Mouse (Mus musculus): Measurements from ENCODE around the gene Tmed9.

Gene Tmed9

DNA sequence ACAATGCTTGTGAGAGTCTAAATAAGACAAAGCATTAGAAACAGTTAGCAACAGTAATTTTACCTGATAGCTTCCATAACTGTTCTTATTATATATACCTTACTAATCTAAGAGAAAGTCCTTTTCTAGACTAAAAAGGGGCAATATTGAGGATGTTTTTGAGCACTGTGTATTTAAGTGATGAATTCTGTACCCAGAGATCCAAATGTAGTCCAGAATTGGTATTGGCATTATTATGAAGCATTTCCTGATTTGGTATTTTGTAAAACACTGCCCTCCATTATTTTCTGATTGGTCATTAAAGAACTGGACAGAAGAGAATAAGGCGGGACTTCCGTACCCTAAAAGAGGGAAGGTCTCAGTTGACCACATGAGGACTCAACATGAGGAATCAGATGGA lies at the start of gene Tmed9:
Gene Tmed9 (plus strand): TSS at position 301 of the 400 bp plus-strand sequence.
- DNase-seq = no peak

DNA sequence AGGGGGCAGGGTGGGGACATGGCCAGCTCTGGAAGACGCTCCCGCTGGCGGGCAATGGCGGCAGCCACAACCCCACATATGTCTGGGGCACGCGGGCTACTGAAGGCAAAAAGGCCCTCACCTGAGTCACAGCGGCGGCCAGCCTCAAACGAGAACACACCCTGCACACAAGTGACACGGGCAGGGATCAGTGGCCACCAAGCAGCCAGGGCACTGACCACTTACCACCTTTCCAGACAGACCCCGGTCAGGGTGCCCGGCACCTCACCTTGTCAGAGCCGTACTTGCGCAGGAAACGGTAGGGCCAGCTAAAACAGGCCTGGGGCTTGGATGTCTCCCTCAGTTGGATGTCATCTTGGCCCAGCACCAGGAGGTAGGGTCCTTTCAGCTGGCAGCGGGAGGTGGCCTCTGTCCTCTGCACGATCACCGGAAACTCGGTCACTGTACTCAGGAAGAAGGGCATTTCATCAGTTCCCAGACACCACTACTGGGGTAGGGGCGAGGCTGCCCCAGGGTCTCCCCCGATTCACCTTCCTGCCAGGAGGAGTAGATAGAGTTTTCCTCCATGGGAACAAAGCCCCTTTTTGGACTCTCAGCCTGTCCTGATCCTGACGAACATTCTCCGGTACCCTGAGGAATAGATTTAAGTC lies 49.5 kb upstream of the Tmed9 start:
- no peak for DNase-seq

DNA sequence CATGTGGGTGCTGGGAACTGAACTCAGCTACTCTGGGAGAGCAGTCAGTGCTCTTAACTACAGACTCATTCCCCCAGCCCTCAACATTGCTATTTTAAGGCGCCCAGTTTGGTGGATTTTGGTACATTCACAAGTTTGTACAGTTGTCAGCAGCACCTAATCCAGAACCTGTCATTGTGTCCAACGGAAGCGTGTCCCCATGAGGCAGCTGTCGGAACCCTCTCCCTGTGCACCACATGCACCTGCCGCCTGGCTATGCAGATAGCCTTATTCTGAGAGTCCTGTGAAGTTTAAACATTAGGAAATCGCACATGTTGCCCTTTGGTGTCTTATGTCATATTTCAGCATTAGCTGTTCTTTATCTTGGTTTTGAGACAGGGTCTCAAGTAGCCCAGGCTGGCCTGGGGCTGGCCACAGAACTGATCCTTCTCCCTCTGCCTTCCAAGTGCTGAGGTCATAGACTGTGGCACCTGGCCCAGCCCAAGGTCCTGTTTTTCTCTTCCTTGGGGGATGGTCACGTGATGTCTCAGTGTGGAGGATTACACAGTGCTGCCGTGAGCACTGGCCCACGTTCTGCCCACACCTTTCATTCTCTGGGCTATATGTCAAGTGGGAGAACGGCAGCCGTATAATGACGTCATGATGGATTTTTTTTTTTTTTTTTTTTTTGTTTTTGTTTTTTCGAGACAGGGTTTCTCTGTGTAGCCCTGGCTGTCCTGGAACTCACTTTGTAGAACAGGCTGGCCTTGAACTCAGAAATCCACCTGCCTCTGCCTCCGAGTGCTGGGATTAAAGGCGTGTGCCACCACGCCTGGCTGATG lies 47.6 kb upstream of the Tmed9 start:
- DNase-seq = no peak

DNA sequence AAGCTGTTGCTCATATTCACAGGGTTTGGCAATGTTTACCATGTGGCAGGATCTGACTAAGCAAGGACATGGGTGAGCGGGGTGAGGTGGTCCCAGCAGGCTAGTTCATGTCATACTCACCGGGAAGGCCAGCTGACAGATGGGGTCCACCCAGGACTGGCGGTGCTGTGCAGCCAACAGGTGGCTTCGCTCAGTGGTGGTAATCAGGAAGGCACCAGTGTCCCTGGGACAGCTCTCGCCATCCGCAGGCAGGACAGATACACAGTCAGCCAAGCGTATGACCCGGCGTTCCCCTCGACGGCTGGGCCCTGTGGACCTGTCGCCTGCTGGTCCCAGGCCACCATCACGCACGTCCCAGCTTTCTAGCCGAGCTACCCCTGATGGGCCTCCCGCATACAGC lies 46.3 kb upstream of the Tmed9 start:
- no peak for DNase-seq

DNA sequence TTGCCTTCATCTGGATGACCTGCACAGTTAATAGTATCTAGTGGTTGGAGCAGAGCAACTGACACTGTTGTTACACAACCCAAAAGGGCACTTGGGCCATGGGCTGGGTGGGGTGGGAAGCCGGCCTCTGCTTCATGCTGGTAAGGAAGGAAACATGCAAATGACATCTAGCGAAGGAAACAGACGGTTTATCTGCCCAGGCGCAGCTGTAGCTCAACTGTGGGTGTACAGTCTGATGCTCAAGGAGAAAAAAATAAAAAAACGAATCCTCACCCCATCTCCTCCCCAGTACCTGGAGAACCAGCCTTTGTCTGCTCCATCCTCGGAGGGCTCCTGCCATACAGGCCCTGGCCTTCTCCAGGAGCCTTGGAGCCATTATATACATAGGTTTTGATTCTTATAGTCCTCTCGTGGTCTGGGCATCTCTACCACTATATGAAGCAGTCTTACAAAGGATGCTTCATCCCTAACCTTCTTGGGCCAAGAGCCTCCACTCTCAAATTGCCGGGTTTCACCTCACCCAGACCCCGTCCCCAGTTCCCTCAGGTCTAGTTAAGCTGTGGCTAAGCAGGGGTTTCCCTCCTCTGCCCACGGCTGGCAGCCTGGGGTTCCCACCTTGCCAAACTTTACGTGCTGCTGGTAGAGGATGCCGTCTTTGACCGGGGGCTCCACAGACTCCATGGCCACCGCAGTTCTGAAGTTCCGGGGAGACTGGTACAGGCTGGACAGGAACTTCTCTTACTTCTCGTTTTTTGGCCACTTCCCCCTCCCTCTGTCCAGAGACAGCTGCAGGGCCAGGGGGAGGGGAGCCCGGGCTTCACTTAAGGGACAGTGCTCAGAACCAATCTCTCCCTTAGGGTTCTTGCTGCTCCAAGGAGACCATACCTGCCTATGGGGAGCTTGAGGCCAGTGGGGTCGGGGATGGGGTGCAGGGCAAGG lies 45.4 kb upstream of the Tmed9 start:
- no peak for DNase-seq

DNA sequence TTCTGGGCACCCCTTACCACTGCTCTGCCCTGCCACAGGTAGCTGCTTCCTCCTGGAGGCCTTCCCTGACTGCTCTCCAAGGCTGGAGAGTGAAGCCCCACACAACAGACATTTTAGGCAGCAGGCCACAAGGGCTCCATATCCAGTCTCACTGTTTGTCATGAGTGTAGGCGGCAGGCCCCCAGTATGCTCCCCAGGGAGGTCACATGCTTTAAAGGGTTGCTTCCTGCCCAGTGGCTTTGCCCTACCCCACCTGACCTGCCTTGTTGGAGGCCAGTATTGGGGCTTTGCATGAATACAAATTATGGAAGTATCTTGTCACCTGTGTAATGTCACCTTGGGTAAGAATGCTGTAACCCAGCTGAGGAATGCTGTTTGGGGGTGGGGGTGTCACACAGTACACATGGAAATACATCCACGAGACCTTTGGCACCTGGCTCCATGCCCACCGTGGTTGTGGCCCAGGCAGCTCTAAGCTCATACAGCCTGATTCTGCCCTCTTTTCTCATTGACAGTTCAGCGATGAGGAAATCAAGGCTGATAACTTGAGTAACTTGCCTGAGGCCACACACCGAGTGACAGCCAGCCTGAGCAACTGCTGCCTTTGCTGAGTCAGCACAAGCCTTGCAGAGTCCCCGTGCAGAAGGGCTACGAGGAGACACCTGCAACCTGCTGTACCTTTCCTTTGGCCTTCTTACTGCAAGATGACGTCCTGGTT lies 44.2 kb upstream of the Tmed9 start, which contains the start of gene Dok3:
Gene Dok3 (minus strand): TSS at position 99 of the 718 bp plus-strand sequence.
- DNase-seq = no peak

DNA sequence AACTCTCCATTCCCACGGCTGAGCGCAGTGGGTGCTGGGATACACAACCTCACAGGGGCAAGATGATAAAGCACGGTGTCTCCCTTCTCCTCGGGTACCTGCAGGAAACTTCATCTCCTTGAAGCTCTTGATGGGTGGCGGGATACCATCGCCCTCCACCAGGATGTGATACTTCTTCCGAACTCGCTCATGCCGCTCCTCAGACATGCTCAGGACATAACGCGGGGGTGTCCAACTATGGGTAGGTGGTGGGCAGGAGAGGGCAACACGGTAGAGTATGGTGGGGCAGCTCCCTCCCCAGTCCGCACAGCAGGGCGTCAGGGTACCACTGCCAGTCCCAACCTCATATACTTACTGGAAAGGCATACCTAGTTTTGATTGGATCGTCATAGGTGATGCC lies 38.3 kb upstream of the Tmed9 start:
- peak; percentile 58 for DNase-seq

DNA sequence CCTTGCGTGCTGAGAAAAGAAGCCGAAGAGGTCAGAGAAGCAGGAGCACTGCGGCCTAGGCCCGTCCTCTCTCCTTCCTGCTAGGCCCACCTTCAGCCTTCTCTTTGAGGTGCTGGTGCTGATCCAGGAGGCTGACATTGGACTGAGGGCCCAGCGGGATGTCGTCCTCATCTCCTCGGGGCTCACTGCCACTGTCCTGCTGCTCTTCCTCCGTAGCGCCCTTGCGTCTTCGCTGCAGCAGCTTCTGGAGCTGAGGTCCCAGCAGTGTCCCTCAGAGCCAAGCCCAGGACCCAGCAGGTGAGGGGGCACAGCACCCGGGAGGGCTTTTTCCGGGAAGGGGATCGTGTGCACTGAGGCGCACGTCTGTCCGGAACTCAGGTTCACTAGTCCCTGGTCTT lies 37.7 kb upstream of the Tmed9 start:
- peak; percentile 67 for DNase-seq

DNA sequence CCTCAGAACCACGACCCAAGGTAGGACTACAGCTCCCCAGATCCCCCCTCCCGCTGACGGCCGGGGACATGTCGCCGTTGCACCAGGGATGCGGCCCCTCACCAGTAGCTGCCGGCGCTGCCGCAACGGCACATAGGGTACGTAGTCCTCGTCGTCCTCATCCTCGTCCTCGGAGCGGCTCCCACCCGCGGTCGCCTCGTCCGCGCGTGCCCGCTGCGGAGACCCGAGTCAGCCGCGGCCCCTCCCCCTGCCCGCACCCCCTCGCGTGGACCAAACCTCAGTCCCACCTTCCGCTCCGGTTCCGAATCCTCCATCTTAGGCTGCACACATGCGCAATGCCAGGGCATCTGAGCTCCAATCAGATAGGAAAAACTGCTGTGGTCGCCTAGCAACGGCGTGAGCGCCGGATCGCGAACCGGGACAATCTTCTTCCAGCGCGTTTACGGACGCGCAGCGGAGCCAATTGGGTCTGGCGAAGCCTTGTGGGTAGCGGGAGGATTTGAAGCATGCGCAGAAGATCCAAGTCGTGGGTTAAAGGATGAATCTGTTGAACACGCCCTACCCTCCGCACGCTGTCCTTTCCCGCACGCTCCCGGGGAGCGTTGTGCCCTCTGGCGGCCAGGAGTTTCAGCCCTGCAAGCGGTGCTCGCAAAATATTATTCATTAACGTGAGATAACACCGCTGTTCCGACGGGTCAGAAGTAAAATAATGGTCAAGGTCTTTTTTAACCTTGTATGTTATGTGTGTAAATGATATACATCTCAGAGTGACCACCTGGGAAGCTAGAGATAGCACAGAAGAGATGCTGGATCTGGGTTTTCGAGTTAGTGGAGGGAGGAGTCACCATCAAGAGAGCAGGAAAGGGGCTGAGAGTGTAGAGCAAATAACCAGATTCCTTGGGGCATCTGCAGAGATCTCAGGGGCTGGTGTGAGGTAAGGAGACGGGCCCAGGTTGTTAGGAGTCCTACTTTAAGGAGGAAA lies 37.0 kb upstream of the Tmed9 start, which contains the start of gene Ddx41:
Gene Ddx41 (minus strand): TSS at position 465 of the 982 bp plus-strand sequence.
- peak; percentile 100 for DNase-seq

DNA sequence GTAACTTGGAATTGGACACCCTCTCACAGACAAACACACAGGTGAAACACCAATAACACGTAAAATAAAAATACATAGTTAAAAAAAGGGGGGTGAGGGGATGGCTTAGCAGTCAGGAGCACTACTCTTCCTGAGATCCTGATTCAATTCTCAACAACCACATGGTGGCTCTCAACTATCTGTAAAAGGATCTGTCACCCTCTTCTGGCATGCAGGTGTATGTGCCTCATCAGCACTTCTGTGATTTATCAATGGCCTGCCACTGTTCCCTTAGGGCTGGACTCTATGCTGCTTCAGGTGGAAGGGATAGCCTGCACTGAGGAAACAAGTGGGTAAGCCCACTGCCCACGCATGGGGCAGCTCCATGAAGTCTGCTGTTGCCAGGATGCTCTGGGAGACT lies 32.6 kb upstream of the Tmed9 start:
- DNase-seq = no peak

DNA sequence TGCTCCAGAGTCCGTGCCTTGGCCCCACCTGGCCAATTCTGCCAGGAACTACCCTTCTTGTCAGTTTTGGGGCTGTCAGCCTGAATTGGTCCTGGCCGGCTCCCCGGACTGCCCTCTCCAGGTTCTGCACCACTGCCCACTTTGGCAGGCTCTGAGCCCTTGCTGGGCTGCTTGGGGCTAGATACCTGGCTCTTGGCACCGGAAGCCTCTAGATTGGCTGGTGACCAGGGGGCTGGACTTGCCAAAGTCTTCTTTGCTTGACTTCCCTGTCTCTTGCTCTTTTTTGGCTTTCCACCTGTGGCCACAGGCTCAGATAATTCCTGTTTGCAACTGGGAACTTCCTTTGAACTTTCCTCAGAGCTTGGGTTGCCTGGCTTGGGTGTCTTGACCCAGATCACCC lies 30.6 kb upstream of the Tmed9 start:
- peak; percentile 23 for DNase-seq

DNA sequence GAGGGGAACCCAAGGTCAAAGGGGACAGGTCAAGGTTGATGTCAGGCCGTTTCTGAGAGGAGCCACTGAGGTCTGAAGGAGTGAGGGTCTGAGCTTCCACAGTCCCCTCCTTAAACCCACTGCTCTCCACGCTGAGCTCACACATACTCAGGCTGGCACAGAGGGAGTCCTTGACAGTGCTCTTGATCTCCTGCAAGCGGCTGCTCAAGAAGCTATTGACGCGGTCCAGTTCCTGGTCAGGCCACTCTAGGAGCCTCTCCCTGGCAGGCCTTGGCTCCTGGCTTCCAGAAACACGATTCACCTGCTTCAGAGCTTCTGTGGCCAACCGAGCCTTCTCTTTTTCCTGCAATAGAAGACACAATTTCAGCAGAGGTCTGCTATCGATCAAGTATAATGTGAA lies 30.1 kb upstream of the Tmed9 start:
- DNase-seq = no peak

DNA sequence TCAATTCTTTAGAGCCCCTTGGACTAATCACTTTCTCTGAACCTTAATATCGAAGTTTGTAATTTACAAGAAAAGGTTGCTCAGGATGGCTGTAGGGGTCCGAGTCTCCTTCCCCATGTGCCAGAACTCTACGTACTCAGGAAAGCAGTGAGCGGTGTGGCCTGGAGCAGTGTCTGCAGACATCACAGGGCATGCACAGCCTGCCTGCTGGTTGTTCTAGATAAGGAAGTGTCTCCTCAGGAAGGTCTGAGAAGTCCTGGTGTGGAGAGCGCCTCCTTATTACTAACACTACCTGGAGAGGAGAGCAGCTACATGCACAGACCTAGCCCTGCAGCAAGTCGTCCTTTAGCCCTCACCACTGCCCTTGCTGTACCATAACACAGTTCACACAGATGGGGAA lies 28.7 kb upstream of the Tmed9 start:
- DNase-seq = no peak

DNA sequence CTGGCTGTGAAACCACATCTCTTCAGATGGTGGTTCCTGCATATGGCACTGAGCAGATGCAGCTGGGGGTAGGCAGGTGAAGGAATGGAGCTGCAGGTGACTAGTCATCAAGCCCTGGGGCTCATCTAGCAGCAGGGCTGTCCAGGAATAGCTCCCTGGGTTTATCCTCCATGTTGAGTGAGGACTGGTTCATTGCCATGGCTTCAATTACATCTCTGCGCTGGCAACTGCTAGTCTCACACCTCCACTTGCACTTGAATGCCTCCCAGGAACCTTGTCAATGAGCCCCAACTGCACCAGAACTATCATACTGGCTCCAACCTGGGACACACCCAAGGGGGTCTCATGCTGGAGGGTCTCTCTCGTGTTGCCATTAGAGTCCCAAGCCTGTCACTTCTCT lies 25.6 kb upstream of the Tmed9 start:
- no peak for DNase-seq

DNA sequence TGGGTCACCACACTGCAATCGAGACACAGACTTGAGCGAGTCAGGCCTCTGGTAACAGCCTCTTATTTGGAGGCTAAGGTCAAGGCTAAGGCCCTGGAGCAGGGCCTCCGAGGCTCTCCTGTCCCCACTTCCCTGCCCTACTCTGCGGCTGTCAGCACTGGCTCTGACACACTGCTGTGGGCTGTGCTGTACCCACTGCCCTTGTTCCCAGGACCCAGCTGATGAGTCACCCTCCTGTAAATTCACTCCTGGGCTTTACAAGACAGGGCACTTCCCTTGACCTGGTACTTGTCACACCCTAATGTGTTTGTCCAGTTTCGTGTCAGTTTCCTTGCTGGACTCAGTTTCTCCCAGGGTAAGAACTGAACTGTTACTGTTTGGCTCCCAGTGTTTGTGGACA lies 25.1 kb upstream of the Tmed9 start:
- no peak for DNase-seq

DNA sequence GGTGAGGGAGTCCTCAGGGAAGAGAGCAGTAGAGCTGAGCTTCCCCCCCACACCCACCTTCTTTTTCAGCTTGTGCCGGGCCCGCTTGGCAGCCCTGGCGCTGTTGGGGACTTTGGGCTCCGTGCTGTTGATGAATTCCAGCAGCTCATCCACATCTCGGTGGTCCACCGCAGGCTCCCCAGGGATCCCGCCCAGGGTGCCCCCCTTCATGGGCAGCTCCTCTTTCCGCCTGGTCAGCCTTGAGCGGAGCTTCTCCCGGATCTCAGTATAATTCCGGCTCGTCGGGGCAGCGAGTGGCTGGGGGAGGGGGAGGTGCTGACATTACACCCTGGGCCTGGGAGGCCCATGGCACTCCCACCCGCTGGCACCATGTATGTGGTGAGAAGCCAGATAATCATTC lies 24.5 kb upstream of the Tmed9 start:
- no peak for DNase-seq

DNA sequence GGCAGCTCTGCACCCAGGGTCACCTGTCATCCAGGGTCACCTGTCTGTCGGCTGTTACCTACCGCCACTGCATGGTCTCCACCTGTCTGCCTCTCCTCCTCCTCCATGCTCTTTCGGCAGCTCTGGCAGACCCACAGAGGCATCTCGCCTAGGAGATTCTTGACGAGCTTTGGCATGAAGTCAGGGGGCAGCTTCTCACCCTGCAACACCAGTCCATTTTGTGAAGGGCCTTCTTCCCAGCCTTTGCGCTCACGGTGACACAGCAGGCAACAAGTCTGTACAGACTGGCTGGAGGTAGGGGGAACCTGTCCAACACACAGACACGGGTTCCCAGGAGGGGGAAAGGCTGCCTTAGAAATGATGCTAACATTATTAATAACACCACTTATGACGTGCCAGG lies 17.6 kb upstream of the Tmed9 start:
- no peak for DNase-seq

DNA sequence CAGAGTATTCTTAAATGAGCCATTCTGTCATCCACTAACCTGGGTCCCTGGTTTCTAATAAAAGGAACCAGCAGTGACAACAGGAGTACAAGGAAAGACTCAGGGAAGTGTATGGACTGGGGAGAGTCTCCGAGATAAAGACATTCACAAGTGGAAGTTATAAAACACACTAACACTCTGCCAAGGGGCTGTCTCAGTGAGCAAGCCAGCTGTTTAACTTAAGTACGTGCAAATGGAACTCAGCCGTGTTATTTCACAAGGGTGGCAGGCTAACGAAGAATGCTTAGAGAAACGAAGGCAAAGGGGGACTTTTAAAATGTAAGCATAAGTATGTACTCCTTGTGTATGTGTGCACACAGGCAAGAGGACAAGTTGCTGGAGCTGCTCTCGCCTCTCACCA lies 16.0 kb upstream of the Tmed9 start:
- DNase-seq = no peak

DNA sequence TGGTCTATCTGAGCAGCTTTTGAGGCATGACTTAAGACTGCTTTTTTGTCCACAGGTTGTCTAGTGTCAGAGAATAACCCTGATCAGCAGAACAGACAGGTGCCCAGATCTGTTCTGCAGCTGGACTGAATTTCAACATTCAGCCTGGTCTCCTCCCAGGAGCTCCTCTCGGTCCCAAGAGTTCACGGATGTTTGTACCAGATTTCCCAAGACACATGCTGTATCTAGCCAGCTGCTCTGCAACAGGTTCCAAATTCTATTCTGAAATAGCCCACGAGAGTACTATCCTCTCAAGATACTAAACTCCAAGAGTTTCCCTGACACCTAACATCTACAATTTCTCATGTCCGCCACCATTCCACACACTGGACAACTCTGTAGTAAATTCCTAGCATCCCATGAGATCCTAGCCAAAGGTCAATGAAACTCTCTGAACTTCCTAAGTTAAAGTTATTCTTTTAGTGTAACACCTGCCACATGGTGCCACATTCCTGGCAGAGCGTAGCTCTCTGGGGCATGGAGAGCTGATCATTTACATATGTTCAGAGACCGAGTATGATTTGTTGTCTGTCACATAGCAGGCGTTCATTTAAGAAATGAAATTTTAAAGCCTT lies 10.2 kb upstream of the Tmed9 start:
- no peak for DNase-seq

DNA sequence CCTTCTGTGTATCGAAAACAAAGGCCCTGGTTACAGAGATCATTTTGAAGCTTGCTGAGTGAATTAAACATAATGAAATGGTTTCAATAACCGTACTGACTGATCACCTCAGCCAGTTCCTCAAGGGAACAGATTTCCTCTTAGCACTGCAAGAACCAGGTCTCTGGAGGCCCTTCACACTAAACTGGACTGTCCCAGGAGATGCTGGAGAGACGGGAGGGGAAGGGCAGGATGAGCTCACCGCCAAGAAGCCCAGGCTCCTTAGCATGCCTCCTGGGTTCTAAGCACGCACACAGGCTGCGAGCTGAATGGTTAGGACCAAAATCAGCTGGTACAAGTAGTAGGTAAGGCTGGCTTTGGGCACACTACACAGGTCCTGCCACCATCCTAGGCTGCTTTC lies 6.5 kb upstream of the Tmed9 start:
- no peak for DNase-seq

DNA sequence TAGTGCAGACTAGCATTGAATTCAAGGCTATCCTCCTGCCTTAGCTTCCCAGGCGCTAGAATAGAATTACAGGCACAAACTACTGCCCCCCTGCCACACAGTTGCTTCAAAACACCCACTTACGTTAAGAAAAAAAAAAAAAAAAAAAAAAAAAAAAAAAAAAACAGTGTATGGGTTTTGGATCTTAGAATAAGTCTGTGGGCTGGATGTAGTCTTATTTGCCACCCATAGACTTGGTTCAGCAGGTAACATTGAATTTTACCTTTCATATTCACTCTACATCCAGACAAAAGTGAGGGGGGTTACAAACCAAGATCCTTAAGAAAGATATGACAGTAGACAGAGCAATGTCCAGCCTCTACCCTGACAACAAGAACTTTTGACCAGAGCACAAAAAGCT lies 5.6 kb upstream of the Tmed9 start:
- DNase-seq = no peak
